Mouse (Mus musculus) c-Kit-positive CD71-positive TER-119-positive erythroid progenitor cells, embryonic 14.5 days (primary cell): ENCODE measurements around the gene Arhgap30.

ENCODE experiments used
- DNase-seq: peaks from one replicate; pipeline ENCODE4 v3.0.0-alpha.2; 2013; ENCODE audit warnings: low spot score

The Arhgap30 gene

GRCm38 (mm10) chr1:171388376-171389102 is at the start of gene Arhgap30:
Arhgap30 (plus strand) TSS chr1:171388954.
- peak; percentile 15 for DNase-seq

- DNase-seq: no peak
Observed at GRCm38 (mm10) chr1:171342262-171343207, 46.2 kb upstream of the Arhgap30 start.

- no peak for DNase-seq
Observed at GRCm38 (mm10) chr1:171343922-171344677, 44.7 kb upstream of the Arhgap30 start.

GRCm38 (mm10) chr1:171344715-171345114 is 44.0 kb upstream of the Arhgap30 start:
- no peak for DNase-seq

DNA sequence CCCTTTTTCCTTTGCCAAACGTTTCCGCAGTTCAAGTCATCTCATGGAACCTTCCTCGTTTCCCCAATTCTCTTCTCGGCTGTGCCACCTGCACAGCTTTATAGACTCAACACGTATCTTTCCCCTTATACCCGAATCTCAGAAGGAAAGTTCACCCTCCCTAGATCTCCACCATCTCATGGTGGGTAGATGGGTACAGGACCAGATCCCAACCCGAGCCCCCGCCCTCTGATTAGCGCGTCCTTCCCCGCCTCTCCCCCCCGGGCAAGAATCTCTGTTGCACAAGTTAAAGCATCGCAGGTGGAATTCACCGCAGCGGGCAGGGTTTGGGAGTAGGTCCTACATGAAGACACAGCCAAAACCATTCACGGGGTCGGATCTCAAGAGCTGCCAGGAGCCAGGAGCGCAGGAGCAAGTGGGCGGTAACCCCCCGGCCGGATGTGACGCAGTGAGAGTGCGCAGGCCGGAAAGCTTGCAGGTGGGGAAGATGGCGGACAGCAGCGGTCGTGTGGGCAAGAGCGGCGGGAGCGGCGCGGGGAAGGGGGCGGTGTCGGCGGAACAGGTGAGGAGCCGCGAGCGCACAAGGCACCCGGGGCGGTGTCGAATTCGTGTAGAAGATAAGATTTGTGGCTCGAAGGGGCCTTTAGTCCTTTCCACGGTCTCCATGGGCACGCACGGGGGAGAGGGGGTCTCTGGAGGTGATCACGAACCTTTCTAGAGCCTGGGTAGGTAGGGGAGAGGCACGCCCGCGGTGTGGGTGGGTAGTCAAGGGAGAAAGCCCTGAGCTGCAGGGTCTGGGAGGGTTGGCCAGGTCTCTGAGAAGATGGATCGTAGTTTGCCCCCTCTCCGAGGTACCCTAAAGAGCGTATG is 43.3 kb upstream of the Arhgap30 start, which contains the start of the genes Nit1 and Pfdn2:
TSS of gene Nit1 (minus strand) at position 422 of the 870 bp plus-strand sequence.
TSS of gene Pfdn2 (plus strand) at position 446 of the 870 bp plus-strand sequence.
- DNase-seq: peak; percentile 82

- DNase-seq: no peak
Observed at GRCm38 (mm10) chr1:171346095-171346450, 42.7 kb upstream of the Arhgap30 start.

GRCm38 (mm10) chr1:171348665-171349064 is 40.1 kb upstream of the Arhgap30 start:
- DNase-seq: no peak

DNA sequence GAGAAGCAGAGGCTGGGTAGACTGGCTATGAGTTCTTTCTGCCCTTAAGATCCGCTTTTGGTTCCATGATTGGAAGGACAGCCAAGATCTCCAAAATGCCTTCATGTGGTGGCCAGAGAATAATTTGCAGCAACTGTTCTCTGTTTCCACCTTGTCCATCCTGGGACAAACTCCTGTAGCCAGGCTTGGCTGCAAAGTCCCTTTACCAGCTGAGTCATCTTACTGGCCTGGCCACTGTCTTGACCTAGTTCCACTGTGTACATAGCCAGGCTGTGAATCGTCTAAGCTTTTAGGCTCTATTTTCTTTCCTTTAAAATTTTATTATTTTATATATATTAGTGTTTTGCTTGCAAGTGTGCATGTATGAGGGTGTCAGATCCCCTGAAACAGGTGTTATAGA is 39.5 kb upstream of the Arhgap30 start:
- no peak for DNase-seq

DNA sequence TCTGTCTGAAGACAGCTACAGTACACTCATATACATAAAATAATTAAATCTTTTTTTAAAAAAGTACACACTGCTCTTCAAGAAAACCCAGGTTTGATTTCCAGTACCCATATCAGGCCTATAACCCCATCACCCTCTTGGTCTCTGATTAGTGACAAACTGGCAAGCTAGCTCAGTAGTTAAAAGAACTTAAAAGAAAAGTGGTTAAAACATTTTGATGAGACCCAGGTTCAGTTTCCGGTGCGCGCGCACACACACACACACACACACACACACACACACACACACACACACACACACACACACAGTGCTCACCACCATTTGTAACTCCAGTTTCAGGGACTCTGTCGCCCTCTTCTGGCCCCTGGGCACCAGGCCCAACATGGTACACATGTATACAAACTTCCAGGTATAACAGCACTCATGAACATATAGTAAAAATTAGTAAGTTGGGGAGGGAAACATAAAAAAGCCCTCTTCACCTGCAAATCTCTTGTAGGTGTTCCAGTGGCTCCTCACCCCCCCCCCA is 32.9 kb upstream of the Arhgap30 start:
- no peak for DNase-seq

DNA sequence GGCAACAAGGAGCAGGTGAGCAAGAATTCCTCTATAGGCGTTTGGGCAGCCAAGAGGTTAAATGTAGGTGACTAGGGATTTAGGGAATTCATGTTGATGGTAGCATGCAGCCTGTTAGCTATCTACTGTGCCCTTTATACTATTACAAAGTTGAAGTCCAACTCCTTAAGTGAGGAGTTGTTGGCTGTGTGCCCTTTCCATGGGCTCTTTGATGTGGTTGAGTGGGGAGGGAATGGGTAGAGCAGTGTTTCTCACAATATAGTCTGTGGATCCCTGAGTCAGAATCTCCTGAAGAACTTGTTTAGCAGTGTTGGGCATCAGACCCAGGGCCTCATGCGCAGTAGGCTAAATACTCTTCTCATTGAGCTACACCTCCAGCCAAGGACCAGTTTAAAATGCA is 31.9 kb upstream of the Arhgap30 start:
- DNase-seq: no peak

DNA sequence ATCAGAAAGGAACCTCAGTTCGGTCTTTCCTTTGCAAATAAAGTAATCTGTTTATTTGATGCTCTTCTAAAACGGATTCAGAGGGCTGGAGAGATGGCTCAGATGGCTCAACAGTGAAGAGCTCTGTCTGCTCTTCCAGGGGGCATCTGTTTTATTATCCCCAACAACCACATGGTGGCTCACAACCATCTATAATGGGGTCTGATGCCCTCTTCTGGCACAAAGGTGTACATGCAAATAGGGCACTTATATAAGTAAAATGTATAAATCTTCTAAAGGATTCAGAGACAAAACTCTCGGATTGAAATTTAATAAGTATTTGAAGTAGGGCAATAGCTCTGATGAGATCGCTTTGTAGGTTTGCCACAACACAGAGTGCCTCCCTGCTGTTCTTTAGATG is 30.3 kb upstream of the Arhgap30 start:
- no peak for DNase-seq

DNA sequence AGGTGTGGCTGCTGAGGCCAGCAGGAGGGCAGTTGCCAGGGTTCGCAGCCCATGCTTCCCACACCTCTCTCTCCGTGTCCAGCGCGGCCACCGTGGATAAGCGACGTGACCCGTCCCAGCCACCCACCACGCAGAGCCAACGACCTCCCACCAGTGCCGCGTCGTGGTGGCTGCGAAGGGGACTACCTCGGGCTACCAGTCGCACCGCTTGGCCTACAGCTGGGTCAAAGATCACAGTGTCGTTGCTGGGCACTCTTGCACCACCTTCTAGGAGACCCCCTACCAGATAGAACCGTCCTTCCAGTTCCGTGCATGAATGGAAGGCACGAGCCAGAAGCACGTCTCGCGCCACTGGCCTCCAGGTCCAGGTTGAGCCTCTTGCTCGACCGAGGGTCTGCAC is 28.5 kb upstream of the Arhgap30 start:
- DNase-seq: no peak

DNA sequence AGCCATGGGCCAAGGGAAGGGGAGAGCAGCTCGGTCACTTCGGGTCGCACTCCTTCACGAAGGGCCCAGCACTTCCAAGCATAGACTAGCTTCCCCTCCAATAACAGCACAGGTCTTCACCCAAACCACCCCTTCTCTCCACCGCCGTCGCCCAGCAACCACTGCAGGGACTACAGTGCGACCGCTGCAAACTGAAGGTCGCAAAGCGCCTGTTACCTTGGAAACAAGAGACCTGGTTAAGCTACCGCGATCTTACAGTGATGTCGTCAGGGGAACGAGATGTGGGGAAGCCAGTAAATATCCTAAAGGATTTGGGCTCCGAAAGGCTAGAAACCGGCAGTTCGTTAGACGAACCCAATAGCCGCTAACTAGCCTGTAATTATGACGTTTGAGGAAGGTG is 28.1 kb upstream of the Arhgap30 start, which contains the start of gene Klhdc9:
TSS of gene Klhdc9 (minus strand) at position 143 of the 400 bp plus-strand sequence.
- DNase-seq: peak; percentile 87

GRCm38 (mm10) chr1:171361106-171362103 is 27.3 kb upstream of the Arhgap30 start:
- DNase-seq: peak; percentile 89

GRCm38 (mm10) chr1:171365934-171366333 is 22.8 kb upstream of the Arhgap30 start:
- no peak for DNase-seq

DNA sequence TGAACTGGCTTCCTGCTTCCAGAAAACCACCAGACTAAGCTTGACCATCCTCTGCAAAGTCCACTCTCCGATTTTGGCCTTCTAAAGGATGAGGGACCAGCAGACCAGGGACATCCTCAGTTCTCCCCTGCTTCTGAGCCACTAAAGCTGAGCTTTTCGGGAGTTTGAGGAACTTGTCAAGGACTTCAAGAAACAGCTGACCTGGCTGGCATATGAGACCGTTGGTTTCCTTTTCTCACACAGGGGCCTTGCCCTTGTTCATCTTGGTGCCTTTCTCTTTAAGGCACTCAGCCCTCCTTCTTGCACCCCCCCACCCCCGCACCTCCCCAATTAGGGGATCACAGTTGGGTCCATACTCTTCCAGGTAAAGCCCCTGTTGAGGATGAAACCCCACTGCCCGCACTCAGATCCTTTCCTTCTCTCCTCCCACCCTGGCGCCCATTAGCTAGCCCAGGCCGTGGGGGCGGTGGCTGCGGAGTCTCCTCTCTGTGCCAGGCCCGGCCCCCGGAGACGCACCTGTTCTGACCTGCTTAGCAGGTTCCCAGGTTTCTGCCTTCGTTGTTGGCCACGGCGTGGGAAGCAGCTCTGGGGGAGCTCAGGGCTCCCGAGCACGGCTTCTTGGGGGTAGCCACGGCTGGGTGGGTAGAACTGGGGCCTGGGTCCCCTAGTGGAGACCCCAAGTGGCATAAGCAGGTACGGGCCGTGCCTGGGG is 18.8 kb upstream of the Arhgap30 start, which contains the start of gene Nectin4:
TSS of gene Nectin4 (plus strand) at position 255 of the 712 bp plus-strand sequence.
- no peak for DNase-seq

- DNase-seq: no peak
Observed at GRCm38 (mm10) chr1:171372880-171373279, 15.9 kb upstream of the Arhgap30 start.

DNA sequence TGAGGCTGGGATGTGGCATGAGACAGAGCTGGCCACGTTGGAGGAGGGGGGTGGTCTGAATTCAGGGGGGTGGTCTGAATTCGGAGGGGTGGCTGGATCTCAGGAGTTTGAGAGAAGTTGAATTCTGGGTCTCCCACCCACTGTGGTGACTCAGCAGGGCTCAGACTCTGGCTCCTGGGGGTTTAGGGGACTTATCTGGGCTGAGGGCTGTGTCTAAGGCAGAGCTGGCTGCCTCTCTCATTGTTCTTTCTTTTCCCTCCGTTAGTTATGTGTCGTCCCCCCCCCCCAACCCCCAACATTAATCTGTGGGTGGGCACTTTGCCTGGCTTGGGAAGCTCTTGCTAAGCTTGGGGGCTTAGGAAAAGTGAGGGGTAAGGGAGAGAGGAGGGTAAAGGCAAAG is 14.8 kb upstream of the Arhgap30 start:
- DNase-seq: no peak

DNA sequence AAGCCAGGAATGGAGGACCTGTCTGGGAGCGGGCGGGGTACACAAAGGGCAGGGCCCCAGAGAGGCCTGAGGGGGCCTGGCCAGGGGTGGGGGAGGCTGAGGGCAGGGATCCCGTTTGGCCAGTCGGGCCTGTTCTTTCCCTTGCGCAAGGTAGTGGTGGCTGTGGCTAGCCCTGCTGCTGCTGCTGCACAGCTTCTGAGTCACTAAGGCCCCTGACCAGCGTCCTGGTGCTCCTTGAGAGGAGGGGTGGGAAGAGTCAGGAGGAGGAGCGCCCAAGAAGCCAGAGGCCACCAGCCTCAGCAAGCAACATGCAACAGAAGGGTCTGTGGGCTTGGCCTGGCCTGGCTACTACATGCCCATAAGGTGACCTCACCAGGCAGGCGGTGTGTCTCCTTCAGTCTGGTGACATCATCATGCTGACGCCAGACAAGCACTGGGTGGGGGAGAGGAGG is 13.1 kb upstream of the Arhgap30 start:
- no peak for DNase-seq
